Mouse (Mus musculus) hindbrain, embryonic 15.5 days (tissue): ENCODE results near the gene Sytl5. TPM values are rescaled to one million over a fixed set of nuclear protein-coding genes. Genes with fewer than 3 reads are reported as not detected.

Experiments
- polyA plus RNA-seq: library from polyadenylated mRNA; unstranded; fragments of >200 nt; fragmentation: Nextera tagmentation; extraction: Ambion mirVana; gene quantifications from 2 replicates; pipeline ENCODE4 v1.2.1, GENCODE M21; 2015

The Sytl5 gene
- polyA plus RNA-seq, 1 experiment from 2014 or later, result 0.47 TPM

Other genes with a start within 250 kb of the Sytl5 start
- gene Dynlt3, start 222.6 kb upstream of the Sytl5 start, polyA plus RNA-seq, result 39.7 and 45.7 TPM in 2 replicates
- not detected in 2 replicates for gene Hypm, start 38.7 kb upstream of the Sytl5 start, polyA plus RNA-seq
- not detected in 2 replicates for gene H2al3, start 35.9 kb upstream of the Sytl5 start, polyA plus RNA-seq
- gene Srpx, start 232.1 kb downstream of the Sytl5 start, polyA plus RNA-seq, result 2.9 and 3.7 TPM in 2 replicates